Mouse (Mus musculus): ENCODE results near the gene Lgals3bp. TPM values are rescaled to one million over a fixed set of nuclear protein-coding genes. Genes with fewer than 3 reads are reported as not detected.

The Lgals3bp gene
- total and polyA plus RNA-seq, 3 experiments: 3.0 to 18.3 TPM; not detected in 1

- H3K4me1 ChIP-seq (ENCODE audit: control insufficient read depth in 1 of 2, insufficient read depth in 2 of 2, low read length in 2 of 2): no peaks in the 10 kb centered on the region
- H3K27me3 ChIP-seq (ENCODE audit: control insufficient read depth in 1 of 2, insufficient read depth in 2 of 2, low read length in 2 of 2): no peaks in the 10 kb centered on the region
- no peak for DNase-seq (ENCODE audit: low read depth, low spot score)
- H3K36me3 ChIP-seq (ENCODE audit: control insufficient read depth in 1 of 2, insufficient read depth in 2 of 2, low read length in 2 of 2): no peaks in the 10 kb centered on the region
- H3K79me2 ChIP-seq (ENCODE audit: control insufficient read depth, insufficient read depth, low read length, poor library complexity): no peaks in the 10 kb centered on the region; the same call in 1 of the 2 replicates
- H3K9ac ChIP-seq (ENCODE audit: control insufficient read depth, low read depth, low read length, poor library complexity, severe bottlenecking): no peak overlapping the region
- TF ChIP-seq RCOR1 (IDR thresholded peaks at IDR 0.05; ENCODE audit: low read depth, low read length) (no peak), MAZ (IDR thresholded peaks at IDR 0.05; ENCODE audit: low read depth, low read length) (no peak), HCFC1 (IDR thresholded peaks at IDR 0.05; ENCODE audit: low read depth, low read length) (no peak), GATA1 (IDR thresholded peaks at IDR 0.05; ENCODE audit: low read depth, low read length) (no peak), JUND (IDR thresholded peaks at IDR 0.05; ENCODE audit: low read depth, low read length) (no peak), SIN3A (IDR thresholded peaks at IDR 0.05; ENCODE audit: low read length) (no peak), CHD1 (IDR thresholded peaks at IDR 0.05; ENCODE audit: low read depth, low read length) (no peak), UBTF (IDR thresholded peaks at IDR 0.05; ENCODE audit: borderline replicate concordance, insufficient read depth, low read depth, low read length) (no peak), KAT2A (conservative IDR thresholded peaks at IDR 0.05; ENCODE audit: low read depth, low read length) (no peak), E2F4 (IDR thresholded peaks at IDR 0.05; ENCODE audit: borderline replicate concordance, low read depth, low read length) (no peak)
- no peak overlapping the region for H3K4me3 ChIP-seq (ENCODE audit: control insufficient read depth in 1 of 2, insufficient read depth in 1 of 2, low read depth in 2 of 2, low read length in 2 of 2)
- no peaks in the 10 kb centered on the region for H3K9me3 ChIP-seq (replicated peaks; ENCODE audit: insufficient read depth, low read length)
- H3K27ac ChIP-seq (ENCODE audit: control insufficient read depth, low read depth, low read length): no peak overlapping the region
Observed at GRCm38 (mm10) chr11:118409106-118410072, 7.5 kb upstream of the Lgals3bp start.

GRCm38 (mm10) chr11:118408051-118408740, 6.3 kb upstream of the Lgals3bp start:
- Histone ChIP-seq H3K4me3 (ENCODE audit: control insufficient read depth in 1 of 2, insufficient read depth in 1 of 2, low read depth in 2 of 2, low read length in 2 of 2) (no peak overlapping the region), H3K9ac (ENCODE audit: control insufficient read depth, low read depth, low read length, poor library complexity, severe bottlenecking) (no peak overlapping the region), H3K4me1 (ENCODE audit: control insufficient read depth in 1 of 2, insufficient read depth in 2 of 2, low read length in 2 of 2) (no peaks in the 10 kb centered on the region), H3K36me3 (ENCODE audit: control insufficient read depth in 1 of 2, insufficient read depth in 2 of 2, low read length in 2 of 2) (no peaks in the 10 kb centered on the region), H3K79me2 (ENCODE audit: control insufficient read depth, insufficient read depth, low read length, poor library complexity) (no peaks in the 10 kb centered on the region; the same call in 1 of the 2 replicates), H3K27me3 (ENCODE audit: control insufficient read depth in 1 of 2, insufficient read depth in 2 of 2, low read length in 2 of 2) (no peaks in the 10 kb centered on the region), H3K9me3 (replicated peaks; ENCODE audit: insufficient read depth, low read length) (no peaks in the 10 kb centered on the region), H3K27ac (ENCODE audit: control insufficient read depth, low read depth, low read length) (no peak overlapping the region)
- no peak for TF ChIP-seq MAZ (IDR thresholded peaks at IDR 0.05; ENCODE audit: low read depth, low read length)
- TF ChIP-seq ZNF384 (IDR thresholded peaks at IDR 0.05; ENCODE audit: low read depth, low read length): no peak
- no peak for TF ChIP-seq JUND (IDR thresholded peaks at IDR 0.05; ENCODE audit: low read depth, low read length)
- no peak for TF ChIP-seq MXI1 (IDR thresholded peaks at IDR 0.05; ENCODE audit: low read depth, low read length)
- no peak for TF ChIP-seq NELFE (IDR thresholded peaks at IDR 0.05; ENCODE audit: low read depth, low read length)
- TF ChIP-seq MAX (IDR thresholded peaks at IDR 0.05; ENCODE audit: low read length): no peak
- TF ChIP-seq ETS1 (IDR thresholded peaks at IDR 0.05; ENCODE audit: low read depth, low read length): no peak
- TF ChIP-seq POLR2AphosphoS5 (IDR thresholded peaks at IDR 0.05; ENCODE audit: borderline replicate concordance, low read depth, low read length): no peak
- TF ChIP-seq TCF12 (IDR thresholded peaks at IDR 0.05; ENCODE audit: low read depth, low read length): no peak
- no peak for TF ChIP-seq USF2 (IDR thresholded peaks at IDR 0.05; ENCODE audit: borderline replicate concordance in 1 of 2, insufficient read depth in 1 of 2, low read depth in 1 of 2, low read length in 2 of 2)
- TF ChIP-seq ZKSCAN1 (IDR thresholded peaks at IDR 0.05; ENCODE audit: low read depth, low read length): no peak
- TF ChIP-seq POLR2AphosphoS2 (IDR thresholded peaks at IDR 0.05; ENCODE audit: low read length): no peak
- DNase-seq (ENCODE audit: low read depth, low spot score): no peak

Measured in MEL (cell line).